Mouse (Mus musculus) limb, embryonic 14.5 days (tissue): Measurements from ENCODE around the gene Zfp69. TPM values are rescaled to one million over a fixed set of nuclear protein-coding genes. Genes with fewer than 3 reads are reported as not detected.

Source experiments
- ATAC-seq: fragments of 200-750 bp; cut with Nextera tagmentation; 2 replicates; pipeline ENCODE4 v1.8.0; 2017; ENCODE audit warnings: low read depth, moderate number of reproducible peaks, moderate TSS enrichment; ENCODE audit not compliant: low FRiP score
- DNase-seq: peaks from one replicate; pipeline ENCODE4 v3.0.0-alpha.2; 2015; ENCODE audit warnings: low spot score
- H3K27ac ChIP-seq: fragments of 300-500 bp; sonication (generic); replicated peaks from 2 replicates; pipeline ENCODE4 v1.5.1; 2014; ENCODE audit warnings: low read depth, mild to moderate bottlenecking, low read length, moderate library complexity, mixed read lengths
- H3K27me3 ChIP-seq: fragments of 300-500 bp; sonication (generic); 2 replicates; pipeline ENCODE4 v1.6.1; 2014; ENCODE audit warnings: low read length, mixed read lengths; ENCODE audit not compliant: control insufficient read depth, insufficient read depth
- H3K36me3 ChIP-seq: fragments of 300-500 bp; sonication (generic); 2 replicates; pipeline ENCODE4 v1.6.1; 2014; ENCODE audit warnings: mild to moderate bottlenecking, low read length, moderate library complexity, mixed read lengths; ENCODE audit not compliant: control insufficient read depth, insufficient read depth
- H3K4me1 ChIP-seq: fragments of 300-500 bp; sonication (generic); 2 replicates; pipeline ENCODE4 v1.6.1; 2014; ENCODE audit warnings: antibody characterized with exemption, low read length, mixed read lengths; ENCODE audit not compliant: control insufficient read depth, insufficient read depth
- H3K4me2 ChIP-seq: fragments of 300-500 bp; sonication (generic); replicated peaks from 2 replicates; pipeline ENCODE4 v1.6.1; 2014; ENCODE audit warnings: low read depth, mild to moderate bottlenecking, low read length, moderate library complexity; ENCODE audit not compliant: severe bottlenecking
- H3K4me3 ChIP-seq: fragments of 300-500 bp; sonication (generic); replicated peaks from 2 replicates; pipeline ENCODE4 v1.5.1; 2014; ENCODE audit warnings: low read length
- H3K9ac ChIP-seq: fragments of 300-500 bp; sonication (generic); 2 replicates; pipeline ENCODE4 v1.6.1; 2014; ENCODE audit warnings: mild to moderate bottlenecking, low read depth, low read length, moderate library complexity; ENCODE audit not compliant: severe bottlenecking
- H3K9me3 ChIP-seq: fragments of 300-500 bp; sonication (generic); 2 replicates; pipeline ENCODE4 v1.6.1; 2016; ENCODE audit warnings: low read length; ENCODE audit not compliant: control insufficient read depth
- POLR2A ChIP-seq: fragments of 200-500 bp; IDR thresholded peaks from 2 replicates; pipeline ENCODE4 v1.8.0; 2012; ENCODE audit warnings: inconsistent platforms, mild to moderate bottlenecking, moderate library complexity, borderline replicate concordance; ENCODE audit not compliant: insufficient read depth, insufficient read length; ENCODE audit errors: extremely low read depth
- WGBS: fragments of 180-500 bp; shearing (Covaris S2); extraction: QIAGEN DNeasy Blood & Tissue Kit; methylation state at CpG from one replicate; pipeline ENCODE4 v1.1.7; 2014; 5-methylcytosine and 5-hydroxymethylcytosine counted together
- microRNA-seq: library from miRNA; unstranded; fragments of <30 nt; microRNA quantifications from one replicate; pipeline ENCODE4, GENCODE M21; 2016
- polyA plus RNA-seq, 2 experiments: library from polyadenylated mRNA; depleted of rRNA in 1 of 2; stranded (reverse) in 1 of 2; unstranded in 1 of 2; fragments of >200 nt; fragmentation: Nextera tagmentation in 1 of 2; extraction: Ambion mirVana in 1 of 2; gene quantifications; 2 replicates each; pipeline versions ENCODE4 v1.2.1 to v1.2.3; 2012 to 2014

The Zfp69 gene
- polyA plus RNA-seq, 2 experiments: 6.0 to 7.5 TPM

DNA sequence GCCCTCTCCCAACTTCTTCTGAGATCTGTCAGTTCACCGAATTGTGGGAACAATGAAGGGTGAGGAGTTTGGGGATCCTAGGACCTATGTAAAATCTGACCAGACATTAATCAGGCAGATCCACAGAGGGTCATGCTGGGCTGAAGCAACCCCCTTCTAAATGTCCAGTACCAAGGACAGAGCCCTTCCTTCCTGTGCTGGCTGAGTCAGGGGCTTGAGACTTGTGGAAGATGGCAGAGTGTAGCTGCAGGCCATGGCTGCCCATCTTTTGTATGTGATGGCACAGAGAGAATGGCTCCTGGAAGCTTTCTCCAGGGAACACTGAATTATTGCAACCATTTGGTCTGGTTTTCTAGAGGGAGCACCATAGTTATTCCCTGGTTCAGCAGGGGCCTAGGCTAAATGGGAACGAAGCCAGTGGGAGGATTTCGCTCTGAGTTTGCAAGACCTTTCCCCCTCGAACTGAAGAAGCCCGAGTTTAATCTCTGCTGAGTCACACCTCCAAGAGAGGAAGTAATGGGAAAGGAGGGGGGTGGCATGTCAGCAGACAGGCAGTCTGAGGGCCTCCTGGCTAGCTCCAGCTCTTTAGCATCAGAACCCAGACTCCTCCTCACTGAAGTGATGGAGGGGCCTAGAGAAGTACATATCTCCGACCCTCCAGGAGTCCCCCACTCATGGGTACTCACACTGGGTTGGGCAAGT is 70.6 kb downstream of the Zfp69 start:
- Histone ChIP-seq H3K4me3 (no peak overlapping the region), H3K36me3 (no peaks in the 10 kb centered on the region), H3K27ac (no peak overlapping the region), H3K4me1 (peaks cover 8% of the 10 kb centered on the region; the same call in 1 of the 2 replicates), H3K27me3 (no peaks in the 10 kb centered on the region), H3K9me3 (no peaks in the 10 kb centered on the region), H3K4me2 (no peak overlapping the region), H3K9ac (no peak overlapping the region)
- DNase-seq (no peak), ATAC-seq (no peak)
- no peak for TF ChIP-seq POLR2A
- 61% methylated on average over 6 of the region's 6 CpGs for WGBS

Small RNAs within 50 kb of the gene (microRNA-seq; reads per million reads assigned to microRNA genes)
- not detected for gene Mir7015

Other genes with a start within 250 kb of the Zfp69 start
- gene Kcnq4, start 203.1 kb downstream of the Zfp69 start, polyA plus RNA-seq (2012; rRNA removed): 8.5 and 9.9 TPM in 2 replicates
- 4.0 and 4.3 TPM in 2 replicates for gene Kcnq4, start 203.1 kb downstream of the Zfp69 start, polyA plus RNA-seq (2014; fragmentation: Nextera tagmentation; extraction: Ambion mirVana)
- gene Nfyc, start 120.1 kb downstream of the Zfp69 start, polyA plus RNA-seq (2012; rRNA removed): 170 and 245 TPM in 2 replicates
- gene Nfyc, start 120.1 kb downstream of the Zfp69 start, polyA plus RNA-seq (2014; fragmentation: Nextera tagmentation; extraction: Ambion mirVana): 108 and 112 TPM in 2 replicates
- 0.75 and 0.77 TPM in 2 replicates for gene Rims3, start 96.9 kb downstream of the Zfp69 start, polyA plus RNA-seq (2012; rRNA removed)
- gene Rims3, start 96.9 kb downstream of the Zfp69 start, polyA plus RNA-seq (2014; fragmentation: Nextera tagmentation; extraction: Ambion mirVana): 0.55 and 0.57 TPM in 2 replicates
- 19.5 and 25.4 TPM in 2 replicates for gene Exo5, start 26.7 kb downstream of the Zfp69 start, polyA plus RNA-seq (2012; rRNA removed)
- 24.8 and 25.2 TPM in 2 replicates for gene Exo5, start 26.7 kb downstream of the Zfp69 start, polyA plus RNA-seq (2014; fragmentation: Nextera tagmentation; extraction: Ambion mirVana)
- gene Smap2, start 65.5 kb upstream of the Zfp69 start, polyA plus RNA-seq (2012; rRNA removed): 19.8 and 21.7 TPM in 2 replicates
- gene Smap2, start 65.5 kb upstream of the Zfp69 start, polyA plus RNA-seq (2014; fragmentation: Nextera tagmentation; extraction: Ambion mirVana): 17.3 and 19.7 TPM in 2 replicates
- 248 and 256 TPM in 2 replicates for gene Col9a2, start 87.7 kb upstream of the Zfp69 start, polyA plus RNA-seq (2012; rRNA removed)
- gene Col9a2, start 87.7 kb upstream of the Zfp69 start, polyA plus RNA-seq (2014; fragmentation: Nextera tagmentation; extraction: Ambion mirVana): 83.8 and 87.5 TPM in 2 replicates
- 19.0 TPM in 2 replicates for gene Zmpste24, start 146.5 kb upstream of the Zfp69 start, polyA plus RNA-seq (2012; rRNA removed)
- gene Zmpste24, start 146.5 kb upstream of the Zfp69 start, polyA plus RNA-seq (2014; fragmentation: Nextera tagmentation; extraction: Ambion mirVana): 19.0 and 22.6 TPM in 2 replicates
- not detected in 2 replicates for gene Tmco2, start 157.5 kb upstream of the Zfp69 start, polyA plus RNA-seq (2012; rRNA removed)
- gene Tmco2, start 157.5 kb upstream of the Zfp69 start, polyA plus RNA-seq (2014; fragmentation: Nextera tagmentation; extraction: Ambion mirVana): not detected in 2 replicates